Mouse (Mus musculus): Measurements from ENCODE around the gene Trim63.

GRCm38 (mm10) chr4:134316390-134316789 lies 1.5 kb downstream of the Trim63 start:
- no peak for TF ChIP-seq EP300 (IDR thresholded peaks at IDR 0.05; ENCODE audit: low read depth)
- peak; percentile 7; the same call in 1 of the 2 replicates for TF ChIP-seq CTCF (IDR thresholded peaks at IDR 0.05; ENCODE audit: low read depth)
